Mouse (Mus musculus) kidney, adult 2 months (tissue): ENCODE data around the gene Slc7a14.

ENCODE experiments used
- CTCF ChIP-seq: fragments of 200-500 bp; conservative IDR thresholded peaks from 2 replicates; pipeline ENCODE4 v1.5.1; 2011; ENCODE audit warnings: low read depth, mild to moderate bottlenecking, control low read depth, low read length, moderate library complexity, mixed read lengths; ENCODE audit not compliant: insufficient read depth, insufficient read length
- POLR2A ChIP-seq: fragments of 200-500 bp; IDR thresholded peaks from one replicate; pipeline ENCODE4 v1.6.1; 2011; ENCODE audit warnings: low read depth, low read length, control low read depth

GRCm38 (mm10) chr3:31165803-31166202 is 144.4 kb downstream of the Slc7a14 start:
- TF ChIP-seq CTCF (no peak), POLR2A (no peak)
